Mouse (Mus musculus): ENCODE results near the gene Sycp2.
"Not testable (repeated sequence)": the region's sequence is repeated elsewhere in the genome, so short reads cannot be mapped to it uniquely, and the experiment has no call there.

GRCm38 (mm10) chr2:178342105-178342504 is 65.4 kb downstream of the Sycp2 start:
- not testable (repeated sequence) for TF ChIP-seq EP300 (optimal IDR thresholded peaks at IDR 0.05); CTCF (IDR thresholded peaks at IDR 0.05; ENCODE audit: low read depth)

Data from stomach, postnatal 0 days (tissue).